8 mouse cellular contexts compared by ENCODE assay signal in genomic region chr1:61181099-61181821, GRCm38 (mm10).
DNase-seq lines count a peak whose midpoint lies in the region; ATAC-seq lines count a peak whose summit lies in the region.

No protein-coding gene starts in this region.

- peak; percentile 85 for DNase-seq in CD4-positive helper T cell, adult 2 months (ENCODE audit: low read depth, low spot score)
- peak; percentile 79 for DNase-seq in brain, embryonic 18.5 days (ENCODE audit: low read depth, low spot score)
- DNase-seq in forebrain, embryonic 10.5 days (ENCODE audit: extremely low spot score, low spot score): peak; percentile 90
- DNase-seq in kidney, postnatal 14 days: peak; percentile 91
- DNase-seq in natural killer cell, adult 2 months (ENCODE audit: low spot score in 2 of 2): peak; percentile 61 to 79

- no peaks in the 10 kb centered on the region for H3K9me3 ChIP-seq in forebrain, embryonic 10.5 days
- H3K9me3 ChIP-seq in heart, embryonic 15.5 days (replicated peaks): no peaks in the 10 kb centered on the region
- no peaks in the 10 kb centered on the region for H3K9me3 ChIP-seq in liver, embryonic 12.5 days (replicated peaks)
- H3K9me3 ChIP-seq in stomach, embryonic 15.5 days: no peaks in the 10 kb centered on the region

- H3K4me3 ChIP-seq in forebrain, embryonic 10.5 days: no peak overlapping the region
- peak overlapping the region; percentile 41 for H3K4me3 ChIP-seq in heart, embryonic 15.5 days
- H3K4me3 ChIP-seq in liver, embryonic 12.5 days: no peak overlapping the region
- H3K4me3 ChIP-seq in stomach, embryonic 15.5 days (replicated peaks): no peak overlapping the region; the same call in 1 of the 2 replicates

- peak overlapping the region; percentile 75 for H3K27ac ChIP-seq in forebrain, embryonic 10.5 days
- H3K27ac ChIP-seq in heart, embryonic 15.5 days: peak overlapping the region; percentile 33; the same call in 1 of the 2 replicates
- no peak overlapping the region for H3K27ac ChIP-seq in liver, embryonic 12.5 days
- H3K27ac ChIP-seq in stomach, embryonic 15.5 days: no peak overlapping the region

- peak overlapping the region; percentile 56 for H3K9ac ChIP-seq in heart, embryonic 15.5 days
- H3K9ac ChIP-seq in liver, embryonic 12.5 days: no peak overlapping the region
- H3K9ac ChIP-seq in stomach, embryonic 15.5 days: no peak overlapping the region

- 38% methylated on average over 15 of the region's 15 CpGs for WGBS in forebrain, embryonic 10.5 days
- WGBS in heart, embryonic 15.5 days: 11% methylated on average over 15 of the region's 15 CpGs
- 11% methylated on average over 15 of the region's 15 CpGs for whole genome bisulfite sequencing in liver, embryonic 12.5 days (ENCODE audit: insufficient replicate concordance)
- WGBS in stomach, embryonic 15.5 days: 20% methylated on average over 15 of the region's 15 CpGs

- peak overlapping the region; percentile 75 for H3K4me2 ChIP-seq in heart, embryonic 15.5 days
- peak overlapping the region; percentile 39 for H3K4me2 ChIP-seq in liver, embryonic 12.5 days
- H3K4me2 ChIP-seq in stomach, embryonic 15.5 days: peak overlapping the region; percentile 45

- H3K27me3 ChIP-seq in forebrain, embryonic 10.5 days (ENCODE audit: poor library complexity, severe bottlenecking): peaks cover 31% of the 10 kb centered on the region
- H3K27me3 ChIP-seq in heart, embryonic 15.5 days: no peaks in the 10 kb centered on the region
- H3K27me3 ChIP-seq in liver, embryonic 12.5 days (replicated peaks): no peaks in the 10 kb centered on the region
- no peaks in the 10 kb centered on the region for H3K27me3 ChIP-seq in stomach, embryonic 15.5 days (replicated peaks)

- H3K36me3 ChIP-seq in forebrain, embryonic 10.5 days (replicated peaks): no peaks in the 10 kb centered on the region
- H3K36me3 ChIP-seq in heart, embryonic 15.5 days: no peaks in the 10 kb centered on the region
- no peaks in the 10 kb centered on the region for H3K36me3 ChIP-seq in liver, embryonic 12.5 days
- H3K36me3 ChIP-seq in stomach, embryonic 15.5 days: no peaks in the 10 kb centered on the region

- 0 out of 2 replicates have a peak, but pooled peaks have one; percentile 62 for ATAC-seq in heart, embryonic 15.5 days (replicated peaks; ENCODE audit: insufficient number of reproducible peaks, insufficient read depth, low FRiP score, low read depth)
- no peak for ATAC-seq in liver, embryonic 12.5 days
- peak; percentile 60; the same call in 1 of the 2 replicates for ATAC-seq in stomach, embryonic 15.5 days (ENCODE audit: insufficient read depth, low FRiP score, low read depth)

- peaks cover 46% of the 10 kb centered on the region for H3K4me1 ChIP-seq in forebrain, embryonic 10.5 days
- H3K4me1 ChIP-seq in heart, embryonic 15.5 days (replicated peaks): peaks cover 10% of the 10 kb centered on the region; the same call in 1 of the 2 replicates
- peaks cover 5% of the 10 kb centered on the region; the same call in 1 of the 2 replicates for H3K4me1 ChIP-seq in liver, embryonic 12.5 days
- no peaks in the 10 kb centered on the region for H3K4me1 ChIP-seq in stomach, embryonic 15.5 days

Comparison
In these comparisons a context has a peak if more than half of its experiments do, and no peak if none do; other contexts are left out.
1. H3K27ac ChIP-seq: peak in forebrain, embryonic 10.5 days (single experiment) and heart, embryonic 15.5 days (single experiment); none in liver, embryonic 12.5 days (single experiment) and stomach, embryonic 15.5 days (single experiment).
2. Peak in every context shown above with its lines, with median percentiles within 50 percentile points of each other: DNase-seq and H3K4me2 ChIP-seq.